Mouse (Mus musculus): Measurements from ENCODE around the gene Rpp25.

Rpp25 gene

DNA sequence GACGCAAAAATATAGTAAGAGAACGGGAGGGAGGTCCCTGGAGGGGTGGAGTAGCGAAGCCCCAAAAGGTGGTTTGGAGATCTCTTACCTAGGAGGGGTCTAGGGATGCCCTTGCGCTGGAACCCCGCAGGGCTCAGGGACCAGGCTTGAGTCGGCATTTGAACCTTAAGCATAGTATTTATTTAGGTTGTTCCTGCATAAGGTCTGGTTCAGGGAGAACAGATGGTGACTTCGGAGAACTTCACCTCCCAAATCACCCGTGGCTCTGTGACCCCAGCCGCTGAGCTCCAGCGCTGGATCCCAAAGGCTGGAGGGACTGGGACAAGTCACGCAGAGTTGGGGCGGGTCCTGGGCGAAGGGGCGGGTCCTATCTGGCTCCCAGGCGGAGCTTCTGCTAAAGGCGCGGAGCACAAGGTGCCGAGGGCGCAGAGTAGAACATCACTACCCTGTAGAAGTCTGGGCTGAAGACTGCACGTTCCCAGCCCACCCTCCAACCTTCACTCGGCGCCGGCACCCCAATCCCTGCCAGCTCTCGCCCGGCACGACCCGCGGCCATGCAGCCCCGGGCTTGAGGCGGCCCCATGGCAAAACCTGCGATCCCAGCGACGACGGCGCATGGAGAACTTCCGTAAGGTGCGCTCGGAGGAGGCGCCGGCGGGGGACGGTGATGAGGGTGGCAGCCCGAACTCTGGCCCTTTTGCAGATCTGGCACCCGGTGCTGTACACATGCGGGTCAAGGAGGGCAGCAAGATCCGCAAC lies at the start of gene Rpp25:
Gene Rpp25, plus strand, starts transcription at position 405 of the 759 bp plus-strand sequence.
- peak; percentile 75 for DNase-seq (ENCODE audit: low spot score)

DNA sequence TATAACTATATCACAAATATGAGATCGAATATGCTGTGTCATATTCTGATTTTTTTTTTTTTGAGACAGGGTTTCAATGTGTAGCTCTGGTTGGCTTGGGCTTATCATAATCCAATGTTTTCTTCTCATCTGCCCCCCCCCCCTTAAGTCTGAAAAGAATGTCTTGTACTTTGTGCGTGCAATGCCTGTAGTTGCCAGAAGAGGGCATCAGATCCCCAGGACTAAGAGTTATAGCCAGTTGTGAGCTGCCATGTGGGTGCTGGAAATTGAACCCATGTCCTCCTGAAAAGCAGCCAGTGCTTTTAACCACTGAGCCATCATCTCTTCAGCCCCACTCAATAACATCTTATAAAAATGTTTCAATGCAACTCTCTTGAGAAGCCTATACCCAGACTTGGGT lies 44.1 kb upstream of the Rpp25 start:
- no peak for DNase-seq (ENCODE audit: low spot score)

DNA sequence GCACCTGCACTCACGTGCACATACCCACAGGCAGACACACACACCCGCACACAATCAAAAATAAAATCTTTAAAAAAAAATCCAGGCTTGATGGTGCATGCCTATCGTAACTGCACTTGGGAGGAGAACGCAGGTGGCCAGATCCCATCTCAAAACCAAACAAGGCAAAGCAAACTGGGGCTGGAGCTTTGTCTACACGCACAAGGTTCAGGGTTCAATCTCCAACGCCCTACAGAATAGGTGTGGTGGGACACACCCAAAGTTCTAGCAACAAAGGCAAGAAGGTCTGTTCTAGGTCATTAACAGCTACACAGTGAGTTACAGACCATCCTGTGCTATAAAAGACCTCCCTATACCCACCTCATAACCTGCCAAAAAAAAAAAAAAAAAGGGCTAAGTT lies 41.0 kb upstream of the Rpp25 start:
- DNase-seq (ENCODE audit: low spot score) = peak; percentile 54

DNA sequence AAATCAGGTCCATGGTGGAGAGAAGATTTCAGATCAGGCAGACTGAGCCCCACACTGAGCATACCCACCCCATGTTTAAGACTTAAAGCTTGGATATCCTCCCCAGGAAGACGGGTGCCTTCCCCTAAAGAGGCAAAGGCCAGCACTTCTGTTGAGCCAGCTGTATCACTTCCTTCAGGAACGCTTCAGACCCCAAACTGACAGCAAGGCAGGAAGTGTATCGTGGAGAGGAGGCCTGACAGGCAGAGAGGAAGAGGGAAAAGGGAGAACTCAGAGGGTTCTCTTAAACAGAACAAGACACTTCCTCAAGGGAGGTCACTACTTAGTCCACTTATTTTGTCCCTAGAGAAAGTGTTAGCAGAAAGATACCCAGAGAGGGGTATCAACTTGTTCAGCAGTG lies 37.7 kb upstream of the Rpp25 start:
- no peak for DNase-seq (ENCODE audit: low spot score)

DNA sequence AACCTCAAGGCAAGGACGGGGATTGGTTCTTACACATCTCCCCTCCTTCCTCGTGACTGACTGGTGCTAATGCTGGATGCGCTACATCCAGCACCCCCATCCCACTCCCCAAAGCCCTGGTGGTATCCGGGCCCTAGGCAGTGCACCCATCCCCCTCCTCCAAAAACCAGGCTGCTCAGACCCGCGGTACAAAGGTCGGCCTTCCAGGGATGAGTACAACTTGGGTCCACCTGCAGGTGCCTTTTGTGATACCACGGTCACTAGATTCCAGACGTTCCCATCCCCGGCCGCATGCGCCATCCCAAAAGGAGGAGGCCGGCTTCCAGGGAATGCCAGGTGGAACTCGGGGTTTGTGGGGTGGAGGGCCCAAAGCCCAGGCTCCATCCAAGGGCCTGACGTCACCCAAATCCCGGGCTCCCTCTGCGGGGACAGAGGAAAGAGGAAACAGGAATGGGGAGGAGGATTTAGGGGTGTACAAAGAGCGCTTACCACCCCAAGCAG lies 36.5 kb upstream of the Rpp25 start:
- peak; percentile 23 for DNase-seq (ENCODE audit: low spot score)

DNA sequence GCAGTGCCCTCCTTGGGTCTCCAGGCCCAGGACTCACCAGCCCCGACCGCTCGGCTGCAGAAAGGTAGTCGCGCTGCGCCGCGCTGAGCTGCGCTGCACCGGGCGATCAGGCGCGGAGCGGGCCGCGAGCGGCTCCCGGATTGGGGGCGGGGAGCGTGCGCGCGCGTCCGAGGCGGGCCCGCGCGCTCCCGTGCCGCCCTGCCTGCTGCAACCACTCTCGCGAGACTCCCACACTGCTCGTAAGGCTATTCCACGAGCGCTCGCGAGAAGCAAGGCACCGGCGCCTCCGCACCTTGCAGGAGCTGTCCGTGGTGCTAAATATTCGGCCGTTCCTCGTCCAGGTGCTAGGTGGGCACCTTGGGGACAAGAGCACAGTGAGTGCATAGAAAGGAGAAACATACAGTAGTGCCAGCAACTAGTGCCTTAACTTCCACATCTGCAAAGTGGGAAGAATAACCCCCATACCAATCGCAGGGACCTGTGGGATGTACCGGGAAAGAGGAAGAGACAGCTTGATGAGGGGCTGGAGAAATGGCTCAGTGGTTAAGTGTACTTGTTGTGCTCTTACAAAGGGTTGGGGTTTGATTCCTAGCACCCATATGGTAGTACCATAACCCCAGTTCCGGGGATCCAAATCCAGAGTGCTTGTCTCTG lies 35.8 kb upstream of the Rpp25 start, which contains the start of gene Scamp5:
Gene Scamp5, minus strand, starts transcription at position 165 of the 654 bp plus-strand sequence.
- peak; percentile 94 for DNase-seq (ENCODE audit: low spot score)

DNA sequence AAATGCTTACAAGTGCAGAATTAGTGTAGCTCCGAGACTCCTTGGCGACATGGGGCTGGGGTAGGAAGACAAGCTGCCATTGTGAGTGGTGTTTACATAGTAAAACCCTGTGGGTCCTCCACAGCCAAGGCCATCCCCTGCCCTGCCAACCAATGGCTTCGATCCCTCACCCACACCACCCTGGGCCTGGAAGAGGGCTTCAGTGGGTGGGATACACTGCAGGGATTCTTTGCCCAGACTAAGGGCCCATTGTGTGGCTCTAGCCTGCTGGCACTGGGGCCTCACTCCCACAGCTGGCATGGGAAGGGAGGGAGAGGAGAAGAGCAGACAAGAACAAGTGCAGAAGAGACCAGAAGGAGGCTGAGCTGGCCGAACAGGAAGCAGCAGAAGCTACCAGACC lies 34.9 kb upstream of the Rpp25 start:
- no peak for DNase-seq (ENCODE audit: low spot score)

DNA sequence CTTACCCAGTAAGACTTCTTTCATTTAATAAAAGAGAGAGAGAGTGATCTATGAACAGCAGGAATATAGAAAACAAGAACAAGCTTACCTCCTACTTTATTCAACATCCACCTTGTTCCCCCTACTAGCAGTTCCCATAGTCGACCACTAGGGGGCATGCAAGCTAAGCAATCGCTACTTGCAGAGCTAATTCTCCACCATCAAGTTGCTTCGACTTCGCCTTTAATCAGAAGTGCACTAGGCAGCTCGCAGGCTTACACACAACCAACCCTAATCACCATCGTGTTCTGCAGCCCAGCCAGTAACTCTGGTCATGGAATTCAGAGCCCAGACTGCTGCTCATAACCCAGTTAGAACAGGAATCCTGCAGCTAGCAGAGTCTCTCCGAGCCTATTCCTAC lies 18.1 kb upstream of the Rpp25 start:
- peak; percentile 85 for DNase-seq (ENCODE audit: low spot score)

DNA sequence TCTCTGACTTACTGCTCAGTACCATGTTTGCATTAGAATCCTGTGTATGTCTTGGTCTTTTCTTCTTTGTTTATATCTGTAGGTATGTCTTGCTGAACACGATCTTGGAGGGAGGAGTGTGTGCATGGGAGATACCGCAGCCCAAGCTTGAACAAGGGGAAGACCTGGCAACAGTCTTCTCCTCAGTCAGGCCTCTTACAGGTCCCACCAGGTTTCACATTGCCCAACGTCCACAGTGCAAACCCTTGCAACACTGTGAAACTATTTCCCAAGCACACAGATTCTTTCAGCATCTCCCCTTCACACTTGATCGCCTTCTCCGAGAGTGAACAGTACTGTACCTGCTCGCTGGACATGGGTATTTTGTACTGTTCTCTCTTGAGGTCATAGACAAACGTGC lies 16.0 kb upstream of the Rpp25 start:
- DNase-seq (ENCODE audit: low spot score) = no peak

DNA sequence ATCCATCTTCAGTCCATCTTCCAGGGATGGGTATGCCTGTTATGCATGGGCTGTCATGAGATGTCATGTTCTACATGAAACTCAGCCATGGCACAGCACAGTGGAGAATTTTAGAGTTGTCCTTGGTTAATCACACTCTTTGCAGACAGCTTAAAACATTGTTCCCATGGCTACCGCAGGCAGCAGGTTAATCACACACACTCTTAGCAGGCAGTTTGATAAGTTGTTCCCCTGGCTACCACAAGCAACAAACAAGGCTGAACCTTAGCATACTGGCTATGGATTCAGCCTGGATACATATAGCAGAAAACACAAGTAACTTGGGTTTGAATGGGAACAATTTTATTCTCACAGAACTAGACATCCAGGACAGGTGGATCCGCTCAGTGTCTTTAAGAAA lies 10.3 kb upstream of the Rpp25 start:
- DNase-seq (ENCODE audit: low spot score) = no peak

DNA sequence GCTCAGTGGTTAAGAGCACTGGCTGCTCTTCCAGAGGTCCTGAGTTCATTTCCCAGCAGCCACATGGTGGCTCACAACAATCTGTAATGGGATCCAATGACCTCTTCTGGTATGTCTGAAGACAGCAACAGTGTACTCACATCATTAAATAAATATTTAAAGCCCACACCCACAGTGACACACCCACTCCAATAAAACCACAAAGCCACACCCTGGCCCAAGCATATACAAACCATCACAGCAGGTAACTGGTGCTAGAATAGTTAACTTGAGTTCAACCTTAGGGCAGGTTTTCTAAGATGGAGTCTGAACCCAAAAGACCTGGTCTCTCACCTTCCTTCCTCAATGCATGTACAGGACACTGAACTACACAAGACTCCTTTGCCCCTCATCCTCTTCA lies 8.9 kb upstream of the Rpp25 start:
- DNase-seq (ENCODE audit: low spot score) = no peak

DNA sequence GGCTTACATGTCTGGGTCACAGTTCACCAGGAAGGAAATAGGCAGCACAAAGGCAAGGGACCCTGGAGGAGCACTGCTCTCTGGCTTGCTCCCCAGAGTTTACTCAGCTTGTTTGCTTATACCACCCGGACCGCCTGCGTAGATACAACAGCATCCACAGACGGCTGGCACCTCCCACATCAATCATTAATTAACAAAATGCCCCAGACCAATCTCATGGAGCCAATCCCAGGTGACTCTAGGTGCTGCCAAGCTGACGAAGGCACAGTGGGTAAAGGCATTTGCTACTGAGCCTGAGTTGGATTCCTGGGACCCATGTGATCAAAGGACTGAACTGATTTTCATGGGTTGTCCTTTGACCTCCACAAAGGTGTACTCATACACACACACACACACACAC lies 6.6 kb upstream of the Rpp25 start:
- DNase-seq (ENCODE audit: low spot score) = no peak

DNA sequence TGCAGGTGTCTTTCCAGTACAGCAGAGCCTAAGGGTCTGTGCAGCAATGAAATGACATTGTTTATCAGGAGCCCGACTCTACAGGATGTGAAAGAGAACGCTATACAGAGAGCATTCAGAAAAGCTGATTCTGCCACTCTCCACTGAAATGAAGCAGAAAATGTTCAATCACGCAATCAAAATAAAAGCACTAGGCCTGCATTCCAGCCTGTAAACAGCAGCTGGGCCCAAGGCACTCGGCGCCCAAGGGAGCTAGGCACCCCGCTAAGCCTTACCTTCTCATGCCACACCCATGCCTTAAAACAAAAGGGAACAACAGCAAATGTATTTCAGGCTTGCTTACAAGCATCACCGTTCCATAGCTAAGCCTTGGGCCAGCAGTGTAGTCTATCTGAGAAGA lies 5.3 kb upstream of the Rpp25 start:
- no peak for DNase-seq (ENCODE audit: low spot score)

DNA sequence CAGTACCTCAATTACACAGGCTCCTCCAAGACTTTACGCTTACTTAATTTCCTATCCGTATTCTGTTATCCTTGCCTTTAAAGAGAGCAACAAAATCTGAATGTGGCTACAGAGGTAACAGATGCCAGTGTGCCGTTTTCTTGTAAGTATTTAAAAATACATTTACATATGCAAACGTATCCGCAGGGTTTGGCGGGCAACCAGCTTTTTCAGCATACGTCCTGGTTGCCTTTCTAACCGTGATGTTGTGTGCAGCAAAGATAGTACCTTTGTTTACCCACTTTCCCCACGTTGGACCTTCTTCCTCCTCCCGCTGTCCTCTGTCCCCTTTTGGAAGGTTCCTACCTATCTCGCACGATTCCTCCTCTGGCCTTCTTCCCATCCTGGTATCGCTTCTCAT lies 2.4 kb upstream of the Rpp25 start:
- DNase-seq (ENCODE audit: low spot score) = no peak

DNA sequence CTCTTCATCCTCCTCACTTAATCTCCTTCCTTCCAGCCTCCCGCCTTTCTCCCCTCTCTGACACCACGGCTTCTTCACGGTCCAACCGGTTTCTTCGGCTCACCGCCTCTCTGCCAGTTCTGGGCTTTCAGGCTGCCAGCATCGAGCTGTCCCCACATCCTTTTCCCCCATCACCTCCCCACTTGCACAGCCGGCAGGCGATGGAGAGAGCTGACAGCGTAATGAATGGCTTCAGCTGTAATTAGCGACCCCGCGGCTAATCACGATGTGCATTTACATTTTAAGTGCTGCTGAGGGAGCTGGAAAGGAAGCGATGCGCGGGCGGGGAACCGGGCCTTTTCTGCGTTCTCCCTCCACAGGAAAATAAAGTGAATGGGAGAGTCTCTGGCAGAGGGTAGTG lies 2.0 kb upstream of the Rpp25 start:
- no peak for DNase-seq (ENCODE audit: low spot score)

DNA sequence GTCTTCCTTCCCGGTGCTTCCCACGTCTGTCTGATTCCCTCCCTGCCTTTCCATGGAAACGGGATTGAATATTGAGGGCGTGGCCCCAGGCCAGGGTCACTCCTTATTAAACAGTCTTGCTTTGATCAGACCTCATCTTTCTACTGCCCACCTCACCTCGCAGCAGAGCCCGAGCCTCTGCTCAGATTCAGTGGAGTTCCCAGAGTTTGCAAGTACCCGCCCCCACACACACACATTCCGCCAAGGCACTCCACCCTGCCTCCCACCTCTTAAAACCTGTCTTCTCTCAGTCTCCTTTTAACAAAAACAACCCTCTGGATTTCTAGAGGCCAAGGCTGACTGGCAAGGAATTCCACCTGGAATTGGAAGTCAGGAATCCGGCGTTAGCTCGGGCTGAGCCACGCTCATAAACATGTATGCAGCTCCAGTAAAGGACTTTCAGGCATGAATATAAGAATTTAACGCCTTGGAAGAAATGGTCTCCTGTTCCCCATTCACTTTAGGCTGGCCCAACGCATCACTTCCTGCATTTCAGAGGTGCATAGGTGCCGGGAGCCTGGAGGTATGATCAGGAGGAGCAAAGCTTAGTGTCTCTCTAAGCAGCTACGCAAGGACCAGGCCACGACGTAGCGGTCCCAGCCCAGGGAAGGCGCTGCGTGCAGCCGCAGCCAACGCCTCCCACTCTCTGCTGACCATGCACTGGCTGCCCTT lies 760 bp upstream of the Rpp25 start:
- peak; percentile 18 for DNase-seq (ENCODE audit: low spot score)

DNA sequence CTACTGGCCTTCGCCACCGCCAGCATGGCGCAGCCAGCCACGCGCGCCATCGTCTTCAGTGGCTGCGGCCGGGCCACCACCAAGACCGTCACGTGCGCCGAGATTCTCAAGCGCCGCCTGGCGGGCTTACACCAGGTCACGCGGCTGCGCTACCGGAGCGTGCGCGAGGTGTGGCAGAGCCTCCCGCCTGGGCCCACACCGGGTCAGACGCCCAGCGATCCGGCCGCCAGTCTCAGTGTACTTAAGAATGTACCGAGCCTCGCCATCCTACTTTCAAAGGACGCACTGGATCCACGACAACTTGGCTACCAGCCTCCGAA lies 515 bp downstream of the Rpp25 start:
- DNase-seq (ENCODE audit: low spot score) = peak; percentile 67

DNA sequence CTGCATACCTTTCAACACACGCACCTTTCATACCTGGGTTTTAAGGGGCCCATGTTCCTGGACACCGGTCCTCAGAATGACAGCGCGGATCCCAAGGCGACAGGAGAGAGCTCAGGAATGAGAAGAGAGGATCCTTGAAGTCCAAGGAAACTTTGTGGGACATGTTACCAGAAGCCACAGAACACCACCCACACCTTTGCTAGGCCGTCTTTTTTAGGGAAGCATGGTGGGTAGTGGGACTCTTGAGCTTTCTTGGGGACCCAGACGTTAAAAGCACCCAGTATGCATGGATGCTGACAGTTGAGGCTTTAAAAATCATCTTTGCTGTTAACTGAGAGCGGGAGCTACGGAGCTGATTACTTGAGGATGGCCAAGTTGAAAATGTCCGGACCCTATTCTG lies 1.1 kb downstream of the Rpp25 start:
- DNase-seq (ENCODE audit: low spot score) = no peak

DNA sequence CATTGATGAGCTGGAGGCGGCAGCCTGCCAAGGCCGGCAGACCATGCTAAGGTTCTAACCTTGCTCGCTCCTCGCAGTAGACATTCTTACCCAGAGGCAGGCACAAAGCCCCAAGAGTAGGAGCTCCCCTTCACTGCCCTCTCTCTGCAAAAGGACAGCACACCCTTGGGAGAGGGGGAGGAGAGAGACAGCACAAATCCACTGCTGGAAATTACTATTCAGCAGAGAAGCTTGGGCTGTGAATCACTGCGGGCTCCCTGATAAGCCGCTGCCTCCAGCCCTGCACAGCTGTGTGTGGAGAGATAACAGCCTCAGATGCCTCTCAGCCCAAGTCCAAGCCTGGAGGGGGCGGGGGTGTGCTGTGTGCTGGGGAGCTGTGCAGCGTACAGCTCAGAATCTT lies 1.9 kb downstream of the Rpp25 start:
- DNase-seq (ENCODE audit: low spot score) = peak; percentile 65

DNA sequence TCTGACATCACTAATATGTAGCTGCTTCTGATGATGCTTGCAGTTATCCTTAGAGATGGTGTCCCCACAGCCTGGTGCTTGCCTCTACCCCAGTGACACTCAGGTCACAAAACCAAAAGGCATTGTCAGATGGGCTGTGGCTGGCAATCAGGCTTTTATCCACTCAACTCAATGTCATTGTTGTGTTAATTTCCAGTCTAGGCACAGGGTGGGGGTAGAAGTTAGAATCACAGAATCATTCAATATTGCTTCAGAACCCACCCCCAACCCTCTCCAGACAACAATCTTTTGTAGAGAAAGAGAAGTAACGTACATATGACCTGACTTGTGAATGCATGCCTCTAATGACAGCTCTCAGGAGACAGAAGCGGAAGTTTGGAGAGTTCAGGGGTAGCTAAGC lies 6.8 kb downstream of the Rpp25 start:
- DNase-seq (ENCODE audit: low spot score) = no peak

DNA sequence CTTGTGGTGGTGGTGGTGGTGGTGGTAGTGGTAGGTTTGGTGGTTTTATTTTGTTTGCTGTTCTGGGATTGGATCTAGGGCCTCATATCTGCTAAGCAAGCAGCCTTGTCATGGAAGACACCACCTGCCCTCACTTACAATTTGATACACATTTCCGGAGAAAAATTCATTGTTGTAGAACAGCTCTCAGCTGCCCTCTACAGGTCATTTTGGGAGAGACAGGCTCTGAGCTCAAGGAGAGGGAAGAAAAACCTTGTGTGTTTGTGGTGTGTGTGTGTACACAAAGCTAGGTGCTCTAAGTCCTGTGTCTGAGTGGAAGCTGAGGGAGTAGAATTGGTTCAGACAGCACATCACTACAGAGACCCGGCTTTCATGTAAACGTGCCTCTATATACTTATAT lies 13.3 kb downstream of the Rpp25 start:
- peak; percentile 66 for DNase-seq (ENCODE audit: low spot score)

DNA sequence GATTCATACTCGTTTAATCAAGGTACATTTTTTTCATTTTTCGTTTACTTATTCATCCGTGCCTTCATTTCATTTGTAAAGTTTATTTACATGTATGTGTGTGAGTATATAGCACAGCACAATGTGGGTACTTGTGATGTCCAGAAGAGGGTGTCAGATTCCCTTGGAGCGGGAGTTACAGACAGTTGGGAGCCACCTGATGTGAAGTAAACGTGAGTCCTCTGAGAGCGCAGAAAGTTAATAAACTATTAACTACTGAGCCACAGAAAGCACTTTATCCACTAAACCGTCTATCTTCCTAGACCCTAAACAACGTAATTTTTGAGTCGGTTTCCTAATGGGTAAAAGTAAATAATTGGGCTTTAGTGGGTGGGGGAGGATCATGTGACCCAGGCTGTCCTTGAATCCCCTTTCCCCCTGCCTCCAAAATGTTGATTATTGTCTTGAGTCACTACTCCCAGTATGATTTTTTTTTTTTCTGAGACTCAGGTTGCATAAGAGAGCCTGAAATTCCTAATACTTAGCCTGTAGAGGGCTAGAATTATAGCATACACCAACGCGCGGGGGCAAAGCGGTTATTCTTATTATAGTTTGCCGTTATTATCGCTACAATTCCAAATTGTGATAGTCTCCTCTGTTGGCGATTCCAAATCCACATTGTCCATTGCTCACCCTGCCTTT lies 16.7 kb downstream of the Rpp25 start:
- DNase-seq (ENCODE audit: low spot score) = no peak

All from urinary bladder, postnatal 14 days (tissue).